Mouse (Mus musculus): ENCODE results near the gene Gm5475. TPM values are rescaled to one million over a fixed set of nuclear protein-coding genes. Genes with fewer than 3 reads are reported as not detected.
A peak's percentile ranks its signal among the peaks of the same experiment; 100 is the strongest.

Gm5475 gene
- total RNA-seq, 2 experiments from 2014 or later = not detected

DNA sequence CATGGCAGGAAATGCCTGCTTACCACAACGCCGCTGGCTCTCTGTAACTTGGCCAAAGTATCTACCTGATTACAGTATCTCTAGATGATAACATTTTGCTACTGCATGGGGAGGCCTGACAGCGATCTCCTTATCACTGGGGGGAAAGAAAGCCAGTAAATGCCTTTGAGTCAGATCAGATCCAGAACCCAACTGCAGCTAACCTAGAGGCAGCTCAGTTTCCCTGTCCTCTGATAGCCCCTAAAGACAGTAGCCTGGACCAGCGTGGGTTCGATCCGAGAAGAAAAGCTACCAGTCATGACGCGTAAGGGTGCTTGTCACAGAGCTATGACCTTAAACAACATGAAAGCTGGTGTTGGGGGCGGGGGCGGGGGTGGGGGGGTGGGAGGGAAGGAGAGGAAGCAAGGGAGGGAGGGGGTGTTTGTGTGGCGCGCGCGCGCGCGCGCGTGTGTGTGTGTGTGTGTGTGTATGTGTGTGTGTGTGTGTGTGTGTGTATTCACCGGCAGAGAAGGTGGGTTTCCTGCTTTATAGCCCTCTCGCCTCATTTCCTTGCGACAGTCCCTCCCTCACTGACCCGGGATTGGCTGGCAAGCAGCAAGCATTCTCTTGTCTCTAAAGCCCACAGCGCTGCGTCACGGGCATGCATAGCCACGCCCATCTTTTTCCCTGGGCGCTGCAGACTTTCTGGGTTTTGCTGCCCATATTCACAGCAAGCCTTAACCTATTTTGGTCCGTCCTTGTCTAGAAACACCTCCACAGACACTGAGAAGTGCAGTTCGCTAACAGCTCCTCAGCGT, 21.4 kb downstream of the Gm5475 start:
- peak; percentile 44 to 63 for DNase-seq (ENCODE audit: extremely low spot score in 1 of 2, low spot score in 1 of 2)

DNA sequence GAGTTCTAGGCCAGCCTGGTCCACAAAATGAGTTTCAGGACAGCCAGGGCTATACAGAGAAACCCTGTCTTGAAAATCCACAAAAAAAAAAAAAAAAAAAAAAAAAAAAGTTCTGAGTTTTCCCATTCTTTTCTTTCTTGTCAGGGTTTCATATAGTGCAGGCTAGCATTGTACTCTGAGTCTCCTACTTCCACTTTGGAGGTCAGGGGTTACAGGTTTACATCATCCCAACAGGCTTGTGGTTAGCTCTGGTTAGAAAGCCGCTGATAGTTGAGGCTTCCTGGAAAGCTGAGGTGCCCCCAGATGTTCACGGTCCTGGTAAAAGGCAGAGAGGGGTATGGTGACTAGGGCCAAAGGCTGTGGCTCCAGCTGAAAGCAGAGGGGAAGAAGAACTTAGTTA, 24.9 kb downstream of the Gm5475 start:
- DNase-seq (ENCODE audit: extremely low spot score in 1 of 2, low spot score in 1 of 2) = no peak

DNA sequence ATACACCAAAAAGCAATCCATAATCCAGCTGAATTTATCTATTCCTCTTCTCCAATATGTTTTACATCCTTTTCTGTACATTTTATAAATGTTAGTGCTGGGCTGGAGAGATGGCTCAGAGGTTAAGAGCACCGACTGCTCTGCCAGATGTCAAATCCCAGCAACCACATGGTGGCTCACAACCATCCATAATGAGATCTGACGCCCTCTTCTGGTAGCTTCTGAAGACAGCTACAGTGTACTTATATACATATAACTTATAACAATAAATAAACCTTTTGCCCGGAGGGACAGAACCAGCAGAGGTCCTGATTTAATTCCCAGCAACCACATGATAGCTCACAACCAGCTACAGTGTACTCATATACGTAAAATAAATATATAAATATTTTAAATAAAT, 26.6 kb downstream of the Gm5475 start:
- no peak for DNase-seq (ENCODE audit: extremely low spot score in 1 of 2, low spot score in 1 of 2)

DNA sequence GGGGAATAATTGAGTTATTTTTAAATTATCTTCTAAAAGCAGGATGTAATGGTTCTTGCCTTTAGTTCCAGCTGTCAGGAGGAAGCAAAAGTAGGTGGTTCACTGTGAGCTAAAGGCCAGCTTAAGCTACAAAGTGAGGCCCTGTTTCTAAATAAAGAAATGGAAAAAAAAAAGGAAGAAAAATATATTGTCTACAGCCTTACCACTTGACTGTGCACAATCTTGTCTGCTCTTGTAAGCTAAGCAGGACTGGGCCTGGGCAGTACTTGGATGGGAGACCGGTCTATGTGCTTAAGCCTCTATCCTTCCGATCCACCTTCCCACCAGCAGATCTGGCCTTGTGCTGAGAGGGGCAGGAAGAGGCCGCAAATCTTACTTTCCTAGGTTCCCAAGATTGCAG, 27.5 kb downstream of the Gm5475 start:
- no peak for DNase-seq (ENCODE audit: extremely low spot score in 1 of 2, low spot score in 1 of 2)

DNA sequence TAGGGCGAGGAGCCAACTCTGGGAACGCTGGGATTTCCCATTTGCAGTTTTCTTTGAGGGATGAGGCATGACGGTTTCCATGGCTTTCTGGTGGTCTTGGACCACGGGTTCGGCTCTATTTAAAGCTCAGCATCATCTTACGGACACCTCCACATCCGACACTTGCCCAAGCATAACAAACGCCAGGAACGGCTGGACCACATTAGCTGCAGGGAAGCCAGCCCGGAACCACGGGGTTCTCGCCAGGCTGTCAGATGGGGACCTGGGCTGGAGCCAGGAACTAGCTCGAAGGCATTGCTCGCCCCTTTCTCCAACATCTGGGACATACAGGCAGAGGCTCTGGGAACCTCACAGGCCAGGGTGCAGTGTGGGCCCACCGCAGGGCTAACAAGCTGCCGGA, 29.3 kb downstream of the Gm5475 start:
- peak in 1 of 2 experiments; percentile 55 for DNase-seq (ENCODE audit: extremely low spot score in 1 of 2, low spot score in 1 of 2)

DNA sequence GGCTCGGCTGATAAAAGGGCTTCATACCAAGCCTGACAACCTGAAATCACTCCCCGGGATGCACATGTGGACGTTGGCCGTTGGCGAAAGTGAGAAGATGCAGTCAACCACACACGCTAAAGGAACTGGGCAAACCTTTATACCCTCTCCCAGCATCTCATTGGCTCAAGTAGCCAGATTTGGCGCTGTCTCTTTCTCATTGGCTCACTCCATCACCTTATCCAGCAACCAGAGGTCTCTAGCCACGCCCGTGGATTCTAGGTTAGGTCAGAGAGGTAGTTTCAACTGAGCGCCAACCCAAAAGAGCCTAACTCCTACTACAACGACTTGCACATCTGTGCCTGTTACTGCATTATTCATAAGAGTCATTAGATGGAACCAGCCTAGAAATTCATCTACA, 30.5 kb downstream of the Gm5475 start:
- DNase-seq (ENCODE audit: extremely low spot score in 1 of 2, low spot score in 1 of 2) = no peak

DNA sequence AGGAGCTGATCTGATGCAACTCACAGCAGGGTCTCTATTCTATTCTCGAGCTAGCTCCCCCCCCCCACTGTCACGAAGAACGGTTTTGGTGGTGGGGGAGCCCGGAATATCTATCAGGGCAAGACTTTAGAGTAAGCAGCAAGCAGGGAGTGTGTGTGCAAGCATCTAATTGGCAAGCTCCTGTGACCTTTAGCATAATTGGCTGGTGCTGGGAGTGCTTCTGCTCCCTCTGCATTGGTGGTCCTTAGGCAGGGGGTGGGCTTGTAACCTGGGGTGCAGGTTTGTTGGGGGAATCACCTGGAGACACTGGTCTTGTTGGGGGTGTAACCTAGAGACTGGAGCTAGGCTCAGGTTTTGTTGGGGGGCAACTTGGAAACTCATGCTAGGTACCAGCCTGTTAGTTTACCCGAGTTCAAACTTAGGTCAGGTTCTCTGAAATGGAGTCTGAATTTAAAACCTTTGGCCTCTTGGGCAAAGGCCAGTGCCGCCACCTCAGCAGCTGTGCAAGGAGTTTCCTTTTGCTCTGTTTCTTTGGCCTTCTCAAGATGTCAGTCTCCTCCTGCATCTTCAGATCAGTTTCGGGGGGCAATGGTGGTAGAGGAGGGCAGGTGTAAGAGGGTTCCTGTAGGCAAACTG, 34.5 kb downstream of the Gm5475 start:
- no peak for DNase-seq (ENCODE audit: extremely low spot score in 1 of 2, low spot score in 1 of 2)

DNA sequence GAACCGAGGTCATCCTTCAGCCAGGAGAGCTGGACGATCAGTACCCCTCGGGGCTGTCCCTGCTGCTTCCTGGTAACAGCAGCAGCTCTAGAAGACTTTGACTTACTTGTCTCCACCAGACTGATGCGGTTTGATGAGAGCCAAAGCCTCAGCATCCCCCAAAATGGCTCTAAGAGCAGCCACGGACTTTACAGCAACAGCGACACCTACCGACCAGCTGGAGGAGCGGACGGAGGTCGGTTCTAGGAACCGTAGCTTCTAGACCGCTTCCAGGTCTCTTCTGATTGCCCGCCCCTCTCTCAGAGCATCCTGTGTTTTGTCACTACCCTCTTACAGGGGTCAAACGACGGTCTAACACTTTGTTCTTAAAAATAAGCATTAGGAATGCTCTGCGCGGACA, 35.4 kb downstream of the Gm5475 start:
- DNase-seq (ENCODE audit: extremely low spot score in 1 of 2, low spot score in 1 of 2) = peak in 1 of 2 experiments; percentile 86

DNA sequence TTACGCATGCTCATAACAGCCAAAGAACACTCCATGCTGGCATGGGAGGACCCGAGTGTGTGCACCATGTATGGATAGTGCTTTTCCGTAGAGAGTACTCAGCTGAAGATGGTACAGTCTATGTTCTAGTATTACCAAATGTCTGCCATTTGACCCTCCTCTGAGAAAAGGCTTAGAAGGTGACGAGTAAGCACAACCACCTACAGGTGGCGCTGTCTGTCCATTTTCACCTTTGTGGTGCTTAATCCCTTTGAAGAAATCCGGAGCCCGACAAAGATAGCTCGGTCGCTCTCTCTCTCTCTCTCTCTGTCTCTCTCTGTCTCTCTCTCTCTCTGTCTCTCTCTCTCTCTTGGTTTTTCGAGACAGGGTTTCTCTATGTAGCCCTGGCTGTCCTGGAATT, 36.1 kb downstream of the Gm5475 start:
- DNase-seq (ENCODE audit: extremely low spot score in 1 of 2, low spot score in 1 of 2) = peak in 1 of 2 experiments; percentile 73

DNA sequence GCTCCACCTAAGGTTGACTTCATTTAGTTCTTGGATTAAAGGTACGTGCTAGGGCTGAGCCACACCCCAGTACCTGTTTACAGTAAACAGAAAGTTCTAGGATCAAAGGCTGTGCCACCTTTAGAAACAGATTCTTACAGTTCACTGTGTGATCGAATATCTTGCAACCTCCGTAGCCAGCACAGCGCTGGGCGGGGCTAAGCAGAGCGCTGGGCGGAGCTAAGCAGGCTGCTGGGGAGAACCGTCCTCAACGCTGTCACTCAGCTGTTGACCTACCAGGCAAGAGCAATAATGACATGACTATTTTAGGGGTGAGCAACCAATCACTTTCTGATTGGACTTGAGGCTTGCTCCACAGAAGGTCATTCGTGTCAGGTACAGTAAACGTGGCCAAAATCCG, 39.0 kb downstream of the Gm5475 start:
- no peak for DNase-seq (ENCODE audit: extremely low spot score in 1 of 2, low spot score in 1 of 2)

DNA sequence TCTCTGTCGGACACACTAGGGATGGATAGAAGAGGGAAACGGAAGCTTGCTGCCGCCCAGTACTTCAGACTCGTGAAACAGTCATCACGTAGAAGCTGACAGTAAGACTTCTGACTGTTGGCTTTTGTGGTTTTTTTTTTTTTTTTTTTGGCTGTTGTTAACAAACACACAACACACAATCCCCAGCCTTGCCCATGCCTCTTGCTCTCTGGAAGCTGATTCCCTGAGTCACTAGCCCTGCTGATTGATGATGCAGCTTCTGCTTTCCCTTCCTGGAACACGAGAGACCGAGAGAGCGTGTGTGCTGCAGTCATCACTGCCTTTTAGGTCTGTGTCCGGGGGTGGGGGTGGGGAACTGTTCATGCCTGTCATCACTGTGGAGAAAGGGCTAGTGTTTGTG, 39.7 kb downstream of the Gm5475 start:
- DNase-seq (ENCODE audit: extremely low spot score in 1 of 2, low spot score in 1 of 2) = no peak

DNA sequence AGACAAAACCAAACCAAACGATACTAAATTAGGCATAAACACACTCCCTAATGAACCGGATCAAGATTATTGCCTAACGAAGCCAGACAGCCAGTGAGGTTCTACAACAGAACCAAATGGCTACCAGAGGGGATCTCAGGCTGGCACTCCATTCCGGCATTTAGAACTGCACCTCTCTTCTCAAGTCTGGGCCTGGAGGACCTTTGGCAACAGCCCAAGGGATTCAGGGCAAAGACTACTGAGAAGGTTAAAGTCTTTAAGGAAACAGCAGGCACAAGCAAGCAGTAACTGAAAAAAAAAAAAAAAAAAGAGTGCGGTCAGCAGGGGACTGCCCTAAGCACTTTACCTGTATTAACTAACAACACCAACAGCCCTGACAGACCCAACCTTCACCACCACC, 40.1 kb downstream of the Gm5475 start:
- no peak for DNase-seq (ENCODE audit: extremely low spot score in 1 of 2, low spot score in 1 of 2)

DNA sequence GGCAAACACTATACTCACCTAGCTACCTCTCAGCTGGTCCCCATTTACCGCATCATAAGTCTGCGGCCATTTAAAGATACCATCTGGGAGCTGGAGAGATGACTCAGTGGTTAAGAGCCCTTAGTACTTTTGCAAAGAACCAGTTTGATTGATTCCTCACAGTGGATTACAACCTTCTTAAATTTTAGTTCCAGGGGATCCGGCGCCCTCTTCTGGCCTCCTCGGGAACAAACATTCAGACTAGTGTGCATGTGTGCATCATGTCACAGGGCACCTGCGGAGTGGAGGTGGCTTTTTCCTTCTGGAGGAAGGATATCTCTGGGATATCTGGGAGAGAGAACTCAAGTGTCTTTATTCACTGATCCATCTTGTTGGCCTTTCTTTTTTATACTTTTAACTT, 41.8 kb downstream of the Gm5475 start:
- DNase-seq (ENCODE audit: extremely low spot score in 1 of 2, low spot score in 1 of 2) = peak in 1 of 2 experiments; percentile 84

DNA sequence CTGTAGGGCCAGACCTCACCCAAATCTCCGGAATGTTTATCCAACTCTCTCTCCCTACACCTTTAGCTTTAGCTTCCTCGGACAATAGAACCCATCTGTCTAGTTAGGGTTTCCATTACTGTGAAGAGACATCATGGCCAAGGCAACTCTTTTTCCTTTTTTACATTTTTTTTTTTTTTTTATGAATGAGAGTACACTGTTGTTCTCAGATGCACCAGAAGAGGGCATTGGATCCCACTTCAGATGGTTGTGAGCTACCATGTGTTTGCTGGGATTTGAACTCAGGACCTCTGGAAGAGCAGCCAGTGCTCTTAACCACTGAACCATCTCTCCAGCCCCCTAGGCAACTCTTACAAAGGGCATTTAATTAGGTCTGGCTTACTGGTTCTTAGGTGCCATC, 43.5 kb downstream of the Gm5475 start:
- DNase-seq (ENCODE audit: extremely low spot score in 1 of 2, low spot score in 1 of 2) = no peak

DNA sequence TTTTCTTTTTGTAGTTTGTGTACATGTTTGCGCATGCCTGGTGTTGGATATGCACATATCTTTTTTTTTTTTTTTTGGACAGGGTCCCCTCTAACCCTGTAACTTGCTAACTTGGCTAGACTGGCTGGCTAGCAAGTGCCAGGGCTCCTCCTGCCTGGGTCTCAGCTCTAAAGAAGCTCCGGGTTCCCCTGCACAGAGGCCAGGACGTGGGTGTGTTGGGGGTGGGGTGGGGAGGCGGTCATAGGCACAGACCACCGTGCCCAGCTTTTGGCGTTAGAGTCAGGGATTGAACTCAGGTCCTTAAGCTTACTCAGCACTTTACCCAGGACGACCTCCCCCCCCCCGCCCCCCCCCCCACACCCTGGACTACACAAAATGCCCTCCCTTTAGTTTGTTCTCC, 45.8 kb downstream of the Gm5475 start:
- DNase-seq (ENCODE audit: extremely low spot score in 1 of 2, low spot score in 1 of 2) = no peak

DNA sequence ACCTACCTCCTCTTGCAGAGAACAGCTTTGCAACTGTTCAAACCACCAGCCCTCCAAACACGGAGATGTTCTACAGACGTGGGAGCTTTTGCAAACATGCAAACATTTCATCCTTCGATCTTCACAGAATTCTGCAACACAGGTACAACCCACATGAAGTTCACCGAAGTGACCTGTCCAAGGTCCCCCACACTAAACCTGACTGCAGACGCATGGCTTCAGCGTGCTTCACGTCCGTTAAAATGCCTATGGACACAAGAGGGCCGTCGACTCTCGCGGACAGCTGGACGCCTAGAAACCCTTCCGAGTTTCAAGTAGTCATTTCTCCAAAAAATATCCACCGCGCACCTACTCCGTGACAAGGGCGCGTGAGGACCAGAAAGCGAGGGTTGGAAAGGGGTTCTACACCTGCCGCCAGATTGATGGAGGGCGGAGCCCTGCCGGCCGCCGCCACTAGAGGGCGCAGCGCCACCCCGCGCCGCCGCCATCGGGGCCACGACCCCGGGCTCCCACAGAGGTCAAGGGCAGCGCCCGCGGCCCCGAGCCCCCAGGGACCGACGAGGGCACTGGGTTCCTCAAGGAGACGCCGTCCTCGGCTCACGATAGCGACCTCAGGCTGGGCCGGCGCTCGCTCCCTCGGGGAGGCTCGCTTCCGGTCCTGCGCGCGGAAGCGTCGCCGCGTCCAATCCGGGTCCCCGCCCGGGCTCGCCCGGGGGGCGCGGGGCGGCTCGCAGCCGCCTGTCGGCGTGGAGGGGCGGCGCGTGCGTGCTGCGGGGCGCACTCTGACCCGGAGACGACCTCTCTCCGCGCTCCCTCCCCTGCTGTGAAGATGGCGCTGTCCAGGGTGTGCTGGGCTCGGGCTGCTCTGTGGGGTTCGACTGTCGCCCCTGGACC, 46.6 kb downstream of the Gm5475 start, which contains the start of gene Letmd1:
TSS of gene Letmd1 (plus strand) at position 729 of the 894 bp plus-strand sequence.
- DNase-seq (ENCODE audit: extremely low spot score in 1 of 2, low spot score in 1 of 2) = peak; percentile 79 to 90

DNA sequence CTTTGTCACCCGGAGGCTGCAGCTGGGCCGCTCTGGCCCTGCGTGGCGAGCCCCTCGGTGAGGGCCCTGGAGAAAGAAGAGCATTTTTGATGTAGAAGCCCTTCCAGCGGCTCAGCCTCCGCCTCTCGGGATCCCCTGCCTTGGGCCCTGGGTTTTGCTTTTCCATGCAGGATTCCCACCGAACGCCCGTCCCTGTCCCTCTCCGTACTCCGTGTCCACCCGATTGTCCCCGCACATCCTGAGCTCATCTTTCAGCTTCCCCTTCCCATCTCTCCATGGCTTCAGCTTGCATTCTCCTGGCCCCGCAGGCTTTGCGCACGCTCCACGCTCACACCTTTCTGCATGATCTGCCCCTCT, 47.2 kb downstream of the Gm5475 start:
- DNase-seq (ENCODE audit: extremely low spot score in 1 of 2, low spot score in 1 of 2) = no peak

DNA sequence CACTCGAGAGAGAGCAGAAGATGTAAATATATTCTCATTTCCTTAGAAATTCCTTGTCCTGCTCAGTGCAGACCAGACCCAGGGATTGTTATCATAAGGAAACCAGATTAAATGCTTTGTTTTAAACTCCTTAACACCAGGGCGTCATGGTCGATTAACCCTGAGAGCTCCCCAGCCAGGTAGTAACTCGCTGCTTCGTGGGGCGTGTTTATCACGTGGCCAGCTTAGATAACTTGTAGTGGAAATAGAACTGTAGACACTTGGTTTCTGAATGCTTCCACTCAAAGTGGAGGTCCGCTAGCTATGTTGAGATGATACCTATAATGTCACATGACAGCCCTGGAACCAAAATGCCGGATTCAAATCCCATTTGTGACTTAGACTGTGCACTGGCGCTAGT, 48.1 kb downstream of the Gm5475 start:
- DNase-seq (ENCODE audit: extremely low spot score in 1 of 2, low spot score in 1 of 2) = no peak

DNA sequence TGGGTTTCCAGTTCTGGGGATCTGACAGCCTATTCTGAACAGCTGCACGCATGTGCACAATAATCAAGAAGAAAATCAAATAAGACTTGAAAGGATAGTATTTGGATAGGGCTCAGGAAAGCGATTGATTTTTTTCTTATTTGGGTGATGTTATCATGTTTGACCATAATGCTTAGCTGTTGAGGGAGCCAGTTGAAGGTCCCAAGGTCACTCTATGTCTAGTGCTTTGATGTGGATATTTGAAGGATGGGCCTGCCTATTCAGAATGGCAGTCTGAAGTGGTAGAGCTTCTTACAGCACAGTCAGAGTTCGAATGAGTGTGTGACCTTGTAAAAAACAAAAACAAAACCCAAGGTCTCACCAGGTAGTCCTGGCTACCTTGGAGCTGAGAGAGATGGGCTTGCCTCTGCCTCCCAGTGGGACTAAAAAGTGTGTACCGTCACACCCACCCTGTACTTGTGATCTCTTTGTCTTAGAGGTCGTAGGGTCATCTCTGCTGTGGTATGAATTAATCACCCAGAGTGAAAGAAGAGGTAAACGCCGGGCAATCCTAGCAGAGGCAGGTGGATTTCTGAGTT, 52.1 kb downstream of the Gm5475 start:
- no peak for DNase-seq (ENCODE audit: extremely low spot score in 1 of 2, low spot score in 1 of 2)
